Mouse (Mus musculus) right cerebral cortex, adult 2 months (tissue): ENCODE measurements at regions not wholly inside any gene's neighbourhood (a gene's known extent, or its start where the extent isn't known, plus 50 kb on each side); places are given as distances from the start of the nearest gene placed in this dataset.

Experiments
- DNase-seq, 2 experiments: peaks; one replicate each; pipeline ENCODE4 v3.0.0; 2021 to 2022; ENCODE audit warnings: low spot score in 2 of 2

DNA sequence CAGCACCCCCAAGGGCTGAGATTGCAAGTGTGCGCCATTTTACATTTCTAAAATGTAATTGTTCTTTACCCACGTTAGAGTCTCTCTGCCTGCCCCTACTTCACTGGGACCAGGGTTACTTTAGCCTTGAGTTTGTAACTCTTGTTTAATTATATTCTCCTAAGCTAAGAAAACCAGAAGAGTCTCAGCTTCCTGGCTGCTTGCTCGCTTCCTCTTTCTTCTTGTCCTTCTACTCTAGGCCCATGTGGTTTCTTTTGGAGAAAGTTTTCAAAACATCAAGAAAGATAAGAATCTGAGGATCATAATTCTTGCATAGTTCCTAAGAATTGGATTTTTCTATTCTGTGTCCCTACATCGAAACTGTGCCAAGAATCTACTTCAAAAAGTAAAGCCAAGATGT lies 228.6 kb downstream of the Tmsb4x start:
- no peak for DNase-seq

- no peak for DNase-seq
These were observed 232.1 kb downstream of the Tmsb4x start for GRCm38 (mm10) chrX:166977029-166977428.

GRCm38 (mm10) chrX:166971721-166972120 lies 237.4 kb downstream of the Tmsb4x start:
- no peak for DNase-seq

DNA sequence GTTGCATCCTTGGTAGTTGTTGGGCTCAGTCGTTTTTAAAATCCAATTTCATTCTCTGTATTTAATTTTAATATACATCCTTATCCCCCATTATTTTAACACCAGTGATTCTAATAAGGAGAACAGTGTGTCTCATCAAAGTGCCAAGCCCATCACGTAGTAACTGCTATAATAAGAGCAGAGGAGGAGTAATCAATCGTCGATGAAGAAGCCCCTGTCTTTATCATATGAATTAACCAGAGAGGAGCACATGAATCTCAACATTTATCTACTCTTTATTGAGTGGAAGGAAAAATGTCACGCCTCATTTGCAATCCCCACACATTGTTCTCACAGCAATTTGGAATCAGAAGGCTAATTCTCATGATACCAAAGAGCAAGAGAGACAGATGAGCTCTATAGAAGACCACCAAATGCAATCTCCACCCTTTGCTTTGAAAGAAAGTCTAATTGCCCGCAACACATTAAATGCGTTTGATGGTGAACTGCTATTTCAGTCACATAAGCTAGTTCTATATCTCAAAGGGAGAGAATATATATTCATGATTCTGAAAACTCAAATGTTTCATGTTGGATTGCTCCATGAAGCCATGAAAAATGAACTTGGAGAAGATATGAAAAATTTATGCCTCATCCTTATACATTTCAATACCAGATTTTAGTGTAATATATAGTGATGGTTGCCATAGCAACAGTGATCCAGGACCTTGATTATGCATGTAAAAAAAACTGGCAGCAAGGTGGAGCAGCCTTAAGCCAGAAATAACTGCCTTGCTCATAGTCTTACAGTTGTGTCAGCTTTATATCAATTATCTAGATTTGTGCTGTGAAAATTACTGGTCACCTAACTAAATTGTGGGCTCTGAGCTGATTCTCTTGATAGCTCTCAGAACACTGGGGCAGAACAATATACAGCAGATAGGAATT lies 244.2 kb downstream of the Tmsb4x start:
- no peak for DNase-seq

GRCm38 (mm10) chrX:166952528-166953189 lies 256.5 kb downstream of the Tmsb4x start:
- DNase-seq, result peak; percentile 23

GRCm38 (mm10) chrX:166951011-166951410 lies 258.1 kb downstream of the Tmsb4x start:
- DNase-seq, result no peak

DNA sequence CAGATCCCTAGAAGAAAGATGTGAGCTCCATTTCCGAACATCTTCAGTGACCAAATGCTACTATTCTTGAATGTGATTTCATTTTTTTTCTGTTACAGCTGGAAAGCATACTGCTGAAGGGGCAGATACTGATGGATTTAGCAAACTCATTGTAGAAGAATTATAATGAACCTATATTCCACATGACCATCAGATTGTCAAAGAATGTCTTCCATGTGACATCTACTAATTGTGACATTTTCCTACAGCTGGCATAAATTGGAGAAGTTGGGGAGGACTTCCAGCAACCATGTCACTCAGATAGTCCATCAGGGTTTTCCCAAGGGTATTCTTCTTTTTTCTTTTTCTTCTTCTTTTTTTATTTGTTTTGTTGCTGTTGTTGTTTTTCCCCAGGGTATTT lies 263.2 kb downstream of the Tmsb4x start:
- no peak for DNase-seq

DNA sequence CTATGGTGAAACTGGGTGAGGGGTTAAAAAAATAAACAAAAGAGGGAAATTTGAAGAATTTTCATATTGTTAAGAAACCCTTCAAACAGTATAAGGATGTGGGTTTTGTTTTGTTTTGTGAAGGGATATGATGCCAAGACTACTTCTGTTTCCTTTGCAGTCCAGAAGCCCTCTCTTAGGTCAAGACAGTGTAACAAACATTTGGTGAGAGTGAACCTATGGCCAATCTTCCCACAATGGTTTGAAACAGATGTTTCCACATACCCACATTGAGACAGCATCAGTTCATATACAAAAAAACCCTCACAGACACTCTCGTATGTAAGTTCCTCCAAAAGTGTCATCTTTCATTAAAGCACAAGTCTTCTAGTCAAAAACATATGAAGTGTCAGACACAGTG lies 263.6 kb downstream of the Tmsb4x start:
- DNase-seq, result no peak

DNA sequence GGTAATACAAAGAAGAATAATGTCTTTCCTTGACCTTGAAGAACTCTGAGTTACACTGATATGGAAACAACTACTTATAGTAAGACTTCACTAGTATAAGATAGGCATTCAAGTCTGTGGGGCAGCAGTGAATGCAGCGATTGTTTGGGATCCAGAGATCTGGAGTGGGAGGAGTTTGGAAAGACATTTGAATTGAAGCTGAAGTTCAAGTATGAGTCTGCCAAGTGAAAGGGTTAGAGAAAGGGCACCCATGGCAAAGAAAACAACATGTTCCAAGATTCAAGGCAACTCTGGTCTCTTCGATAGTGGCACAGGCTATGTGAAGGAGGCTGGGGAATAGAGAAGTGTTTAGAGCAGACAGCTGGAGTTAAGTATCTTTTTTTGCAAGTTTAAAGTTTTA lies 275.3 kb downstream of the Tmsb4x start:
- DNase-seq, result no peak

DNA sequence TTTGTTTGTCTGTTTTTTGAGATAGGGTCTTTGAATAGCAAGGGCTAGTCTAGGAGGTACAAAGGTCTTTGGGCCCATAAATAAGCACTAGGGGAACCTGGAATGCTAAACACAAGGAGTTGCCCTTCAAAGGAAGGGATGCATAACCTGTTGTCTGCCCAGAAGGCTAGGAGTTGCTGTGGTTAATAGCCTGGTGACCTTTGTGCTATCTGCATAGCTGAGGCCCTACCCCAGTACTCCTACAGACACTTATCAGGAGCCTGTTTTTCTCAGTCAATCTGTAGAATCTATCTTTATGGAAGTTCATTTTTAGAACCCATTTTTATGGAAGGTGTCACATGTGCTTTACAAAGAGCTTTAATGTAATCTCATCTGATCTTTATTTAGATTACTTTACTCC lies 276.6 kb downstream of the Tmsb4x start:
- DNase-seq, result no peak

- DNase-seq, result no peak
These were observed 278.1 kb downstream of the Tmsb4x start for GRCm38 (mm10) chrX:166931048-166931447.

GRCm38 (mm10) chrX:166929716-166930420 lies 279.2 kb downstream of the Tmsb4x start:
- no peak for DNase-seq

- no peak for DNase-seq
These were observed 293.7 kb downstream of the Tmsb4x start for GRCm38 (mm10) chrX:166915356-166915953.

DNA sequence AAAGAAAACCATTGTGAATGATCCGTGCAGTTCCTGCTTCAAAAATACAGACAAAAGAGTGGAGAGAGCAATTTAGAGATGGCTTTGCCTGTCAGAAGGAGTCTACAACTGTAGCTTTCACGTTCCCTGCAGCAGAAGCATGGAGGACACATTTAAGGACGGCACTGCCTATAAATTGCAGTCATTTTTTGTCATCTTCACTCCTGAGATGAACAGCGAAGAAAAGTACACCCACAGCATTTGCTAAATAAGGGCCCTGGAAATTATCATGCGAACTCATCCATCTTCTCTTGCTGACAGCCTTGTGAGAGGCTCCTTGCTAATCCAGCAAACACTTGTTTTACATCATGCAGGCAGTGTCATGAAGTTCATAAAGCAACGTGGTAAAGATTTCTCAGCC lies 302.5 kb downstream of the Tmsb4x start:
- peak; percentile 3 to 4 for DNase-seq

DNA sequence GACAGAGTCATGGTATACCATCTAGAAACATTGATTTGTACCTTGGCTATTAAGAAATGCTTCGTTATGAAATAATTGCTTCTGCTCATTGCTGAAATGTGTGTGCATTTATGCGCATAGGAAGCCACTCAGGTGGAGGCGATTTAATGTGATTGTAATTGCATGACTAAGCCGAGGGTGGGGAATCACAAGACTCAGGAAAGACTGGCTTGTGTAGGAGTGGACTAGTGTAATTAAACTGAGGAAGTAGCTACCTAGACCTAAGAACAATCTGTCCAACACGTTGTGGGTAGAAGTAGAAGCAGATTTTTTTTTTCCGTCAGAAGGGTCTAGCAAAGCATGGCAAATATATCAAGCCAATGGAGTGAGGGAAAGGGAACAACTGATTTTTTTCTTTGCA lies 308.4 kb downstream of the Tmsb4x start:
- DNase-seq, result peak; percentile 3 to 13

DNA sequence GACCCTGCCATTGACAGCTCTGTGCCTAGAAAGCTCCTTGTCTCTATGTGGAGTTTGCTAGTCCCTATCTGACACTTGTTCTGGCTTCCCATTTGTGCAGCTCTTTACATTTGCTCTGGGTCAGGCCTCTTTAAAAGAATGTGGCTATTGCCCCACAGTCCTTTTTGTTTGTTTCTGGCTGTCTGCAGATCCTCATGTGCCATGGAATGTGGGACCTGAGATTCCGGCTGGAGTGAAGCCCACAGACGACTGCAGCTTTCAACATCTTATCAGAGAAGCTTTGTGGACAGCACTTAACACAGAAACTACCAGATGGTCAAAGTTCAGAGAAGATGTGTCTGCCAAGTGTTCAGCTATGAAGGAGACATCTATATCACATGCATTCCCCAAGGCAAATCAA lies 309.7 kb upstream of the Egfl6 start:
- no peak for DNase-seq

- DNase-seq, result no peak
These were observed 300.9 kb upstream of the Egfl6 start for GRCm38 (mm10) chrX:166886417-166886816.

GRCm38 (mm10) chrX:166869515-166869914 lies 284.0 kb upstream of the Egfl6 start:
- DNase-seq, result no peak

GRCm38 (mm10) chrX:166867692-166868091 lies 282.2 kb upstream of the Egfl6 start:
- no peak for DNase-seq
